Mouse (Mus musculus): ENCODE results near the gene Rnase1. TPM values are rescaled to one million over a fixed set of nuclear protein-coding genes. Genes with fewer than 3 reads are reported as not detected.

Rnase1 gene
- polyA plus RNA-seq (2017; shearing (Covaris generic)) = not detected

GRCm38 (mm10) chr14:51146685-51147084 is at the start of gene Rnase1:
Gene Rnase1, minus strand, starts transcription at chr14:51146785.

GRCm38 (mm10) chr14:51161976-51162375 is 15.4 kb upstream of the Rnase1 start, which contains the start of gene Rnase2b:
Gene Rnase2b, plus strand, starts transcription at chr14:51162260.

GRCm38 (mm10) chr14:51113916-51114560 is 32.5 kb downstream of the Rnase1 start, which contains the start of gene Eddm3b:
Gene Eddm3b, plus strand, starts transcription at chr14:51114426.

Other genes with a start within 250 kb of the Rnase1 start
- 0.41 TPM for gene Klhl33, start 249.3 kb downstream of the Rnase1 start, polyA plus RNA-seq (2017; shearing (Covaris generic))
- 83.6 TPM for gene Osgep, start 221.9 kb downstream of the Rnase1 start, polyA plus RNA-seq (2017; shearing (Covaris generic))
- gene Apex1, start 221.8 kb downstream of the Rnase1 start, polyA plus RNA-seq (2017; shearing (Covaris generic)) = 33.1 TPM
- 138 TPM for gene Pip4p1, start 215.9 kb downstream of the Rnase1 start, polyA plus RNA-seq (2017; shearing (Covaris generic))
- 40.7 TPM for gene Pnp, start 215.7 kb downstream of the Rnase1 start, polyA plus RNA-seq (2017; shearing (Covaris generic))
- gene Gm49342, start 202.3 kb downstream of the Rnase1 start, polyA plus RNA-seq (2017; shearing (Covaris generic)) = not detected
- gene Pnp2, start 190.8 kb downstream of the Rnase1 start, polyA plus RNA-seq (2017; shearing (Covaris generic)) = not detected
- not detected for gene Rnase10, start 139.0 kb downstream of the Rnase1 start, polyA plus RNA-seq (2017; shearing (Covaris generic))
- gene Rnase9, start 104.9 kb downstream of the Rnase1 start, polyA plus RNA-seq (2017; shearing (Covaris generic)) = 0.32 TPM
- not detected for gene Rnase11, start 96.6 kb downstream of the Rnase1 start, polyA plus RNA-seq (2017; shearing (Covaris generic))
- gene Rnase12, start 89.1 kb downstream of the Rnase1 start, polyA plus RNA-seq (2017; shearing (Covaris generic)) = not detected
- gene Olfr750, start 72.3 kb downstream of the Rnase1 start, polyA plus RNA-seq (2017; shearing (Covaris generic)) = not detected
- 8.5 TPM for gene Rnase4, start 55.7 kb downstream of the Rnase1 start, polyA plus RNA-seq (2017; shearing (Covaris generic))
- gene Ang, start 55.6 kb downstream of the Rnase1 start, polyA plus RNA-seq (2017; shearing (Covaris generic)) = 3.5 TPM
- gene Eddm3b, start 32.4 kb downstream of the Rnase1 start, polyA plus RNA-seq (2017; shearing (Covaris generic)) = not detected
- not detected for gene Rnase6, start 22.9 kb downstream of the Rnase1 start, polyA plus RNA-seq (2017; shearing (Covaris generic))
- gene Rnase2b, start 15.5 kb upstream of the Rnase1 start, polyA plus RNA-seq (2017; shearing (Covaris generic)) = not detected
- not detected for gene Ang2, start 52.4 kb upstream of the Rnase1 start, polyA plus RNA-seq (2017; shearing (Covaris generic))
- gene Ear14, start 56.6 kb upstream of the Rnase1 start, polyA plus RNA-seq (2017; shearing (Covaris generic)) = not detected
- not detected for gene Rnase2a, start 109.3 kb upstream of the Rnase1 start, polyA plus RNA-seq (2017; shearing (Covaris generic))
- gene Gm7247, start 215.0 kb upstream of the Rnase1 start, polyA plus RNA-seq (2017; shearing (Covaris generic)) = not detected